9 mouse cellular contexts compared by ENCODE assay signal in the genomic region with DNA sequence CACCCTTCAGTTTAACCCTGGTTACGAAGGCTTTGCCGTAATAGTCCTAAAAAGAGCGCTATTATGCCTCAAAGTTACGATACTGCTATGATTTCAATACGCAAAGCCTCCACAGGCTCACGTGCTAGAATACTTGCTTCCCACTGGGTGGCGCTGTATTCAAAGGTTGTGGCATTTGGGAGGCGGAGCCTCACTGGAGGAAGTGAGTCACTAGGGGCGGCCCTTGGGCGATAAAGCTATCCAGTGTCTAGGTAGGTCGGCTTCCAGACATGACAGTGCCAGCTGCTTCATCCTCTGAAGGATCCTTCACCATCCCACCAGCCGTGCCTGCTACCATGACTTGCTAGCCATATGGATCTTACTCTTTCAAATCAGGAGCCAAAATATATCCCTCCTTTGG.
DNase-seq lines count a peak whose midpoint lies in the region; ATAC-seq and TF ChIP-seq lines count a peak whose summit lies in the region.
"Had no signal": no experiment of that assay in that cellular context is flagged by ENCODE, and none has a peak within 500 bp of the region (broad histone marks: within the 10 kb centered on the region; RNA-seq: fewer than 3 reads in every experiment).

No protein-coding gene starts in this region.

- TF ChIP-seq CTCF in heart, postnatal 0 days (IDR thresholded peaks at IDR 0.05; ENCODE audit: low read depth), result peak; percentile 69

- TF ChIP-seq EP300 in heart, postnatal 0 days (IDR thresholded peaks at IDR 0.05; ENCODE audit: low read depth), result no peak

- H3K9ac ChIP-seq in kidney, embryonic 14.5 days (ENCODE audit: low read depth, low read length), result no peak overlapping the region
- H3K9ac ChIP-seq in heart, postnatal 0 days (replicated peaks; ENCODE audit: low read depth, low read length), result no peak overlapping the region
- H3K9ac ChIP-seq in intestine, embryonic 16.5 days (ENCODE audit: low read depth, low read length), result no peak overlapping the region
- H3K9ac ChIP-seq: neural tube, embryonic 13.5 days had no signal

- H3K9me3 ChIP-seq in kidney, embryonic 14.5 days (ENCODE audit: control insufficient read depth, low read length), result no peaks in the 10 kb centered on the region
- H3K9me3 ChIP-seq in heart, postnatal 0 days (replicated peaks; ENCODE audit: control insufficient read depth, low read length), result no peaks in the 10 kb centered on the region
- H3K9me3 ChIP-seq in intestine, embryonic 16.5 days (ENCODE audit: control insufficient read depth, low read length), result no peaks in the 10 kb centered on the region

- peak; percentile 12 for DNase-seq in kidney, adult 11 months
- DNase-seq in 3T3-L1 (ENCODE audit: low read depth, low spot score), result peak; percentile 58
- DNase-seq in MN1 (ENCODE audit: low spot score), result peak; percentile 24
- DNase-seq in cerebellum, adult 8-10 months, result peak; percentile 45
- DNase-seq in heart, postnatal 0 days (ENCODE audit: low spot score), result peak; percentile 47
- peak; percentile 61 to 73 for DNase-seq in lung, postnatal 4 days

- H3K4me3 ChIP-seq in kidney, embryonic 14.5 days (ENCODE audit: low read length), result no peak overlapping the region
- H3K4me3 ChIP-seq in heart, postnatal 0 days (ENCODE audit: low read depth, low read length), result no peak overlapping the region
- H3K4me3 ChIP-seq in intestine, embryonic 16.5 days (ENCODE audit: low read length), result no peak overlapping the region
- H3K4me3 ChIP-seq: neural tube, embryonic 13.5 days had no signal

- H3K36me3 ChIP-seq in kidney, embryonic 14.5 days (ENCODE audit: control insufficient read depth, insufficient read depth, low read length), result peaks cover 34% of the 10 kb centered on the region
- peaks cover 75% of the 10 kb centered on the region for H3K36me3 ChIP-seq in heart, postnatal 0 days (replicated peaks; ENCODE audit: control insufficient read depth, insufficient read depth, low read length)
- peaks cover 16% of the 10 kb centered on the region for H3K36me3 ChIP-seq in intestine, embryonic 16.5 days (ENCODE audit: control insufficient read depth, insufficient read depth, low read length)

- no peak for ATAC-seq in kidney, embryonic 14.5 days (ENCODE audit: low FRiP score, low TSS enrichment)
- ATAC-seq in heart, postnatal 0 days (ENCODE audit: insufficient read depth, low read depth), result no peak
- ATAC-seq in intestine, embryonic 16.5 days, result no peak

- no peak overlapping the region for H3K4me2 ChIP-seq in kidney, embryonic 14.5 days (replicated peaks; ENCODE audit: low read depth, low read length)
- H3K4me2 ChIP-seq in heart, postnatal 0 days (ENCODE audit: low read depth, low read length), result no peak overlapping the region
- H3K4me2 ChIP-seq in intestine, embryonic 16.5 days (ENCODE audit: low read depth, low read length), result no peak overlapping the region
- H3K4me2 ChIP-seq: neural tube, embryonic 13.5 days had no signal

- no peaks in the 10 kb centered on the region for H3K4me1 ChIP-seq in kidney, embryonic 14.5 days (ENCODE audit: control insufficient read depth, insufficient read depth, low read length)
- H3K4me1 ChIP-seq in heart, postnatal 0 days (ENCODE audit: control insufficient read depth, insufficient read depth), result peaks cover 8% of the 10 kb centered on the region; the same call in 1 of the 2 replicates
- H3K4me1 ChIP-seq in intestine, embryonic 16.5 days (ENCODE audit: control insufficient read depth, insufficient read depth, low read length), result no peaks in the 10 kb centered on the region
- H3K4me1 ChIP-seq: neural tube, embryonic 13.5 days had no signal

- H3K27me3 ChIP-seq in kidney, embryonic 14.5 days (ENCODE audit: control insufficient read depth, insufficient read depth, low read length), result no peaks in the 10 kb centered on the region
- H3K27me3 ChIP-seq in heart, postnatal 0 days (ENCODE audit: control insufficient read depth, insufficient read depth, low read length), result no peaks in the 10 kb centered on the region
- H3K27me3 ChIP-seq in intestine, embryonic 16.5 days (replicated peaks; ENCODE audit: control insufficient read depth, insufficient read depth, low read length), result no peaks in the 10 kb centered on the region
- H3K27me3 ChIP-seq: neural tube, embryonic 13.5 days had no signal

- WGBS in kidney, embryonic 14.5 days, result 92% methylated on average over 12 of the region's 12 CpGs
- WGBS in heart, postnatal 0 days, result 82% methylated on average over 12 of the region's 12 CpGs
- WGBS in intestine, embryonic 16.5 days, result 95% methylated on average over 12 of the region's 12 CpGs

- H3K27ac ChIP-seq in kidney, embryonic 14.5 days (ENCODE audit: low read depth, low read length), result no peak overlapping the region
- H3K27ac ChIP-seq in heart, postnatal 0 days (ENCODE audit: low read depth), result no peak overlapping the region
- no peak overlapping the region for H3K27ac ChIP-seq in intestine, embryonic 16.5 days (ENCODE audit: low read length)
- H3K27ac ChIP-seq: neural tube, embryonic 13.5 days had no signal

Comparison
In these comparisons a context has a peak if more than half of its experiments do, and no peak if none do; other contexts are left out.
1. DNase-seq: peak in every context shown above with its lines; median percentile 67 in lung, postnatal 4 days; 58 in 3T3-L1; 47 in heart, postnatal 0 days; 45 in cerebellum, adult 8-10 months; 24 in MN1; 12 in kidney, adult 11 months.